Mouse (Mus musculus): ENCODE measurements around the gene Olfr123. TPM values are rescaled to one million over a fixed set of nuclear protein-coding genes. Genes with fewer than 3 reads are reported as not detected.

Gene Olfr123
- polyA plus RNA-seq (2014; fragmentation: Illumina TruSeq; extraction: RNeasy Lipid Tissue Mini Kit (QIAGEN cat#74804); ENCODE audit: low read depth, low replicate concordance): not detected

GRCm38 (mm10) chr17:37793229-37793628 lies at the start of gene Olfr123:
TSS of gene Olfr123 (plus strand) at chr17:37793529.

GRCm38 (mm10) chr17:37768307-37768706 lies 25.0 kb upstream of the Olfr123 start, which contains the start of gene Olfr122:
TSS of gene Olfr122 (plus strand) at chr17:37768607.

GRCm38 (mm10) chr17:37799588-37799987 lies 6.3 kb downstream of the Olfr123 start, which contains the start of gene Olfr124:
TSS of gene Olfr124 (plus strand) at chr17:37799888.

DNA sequence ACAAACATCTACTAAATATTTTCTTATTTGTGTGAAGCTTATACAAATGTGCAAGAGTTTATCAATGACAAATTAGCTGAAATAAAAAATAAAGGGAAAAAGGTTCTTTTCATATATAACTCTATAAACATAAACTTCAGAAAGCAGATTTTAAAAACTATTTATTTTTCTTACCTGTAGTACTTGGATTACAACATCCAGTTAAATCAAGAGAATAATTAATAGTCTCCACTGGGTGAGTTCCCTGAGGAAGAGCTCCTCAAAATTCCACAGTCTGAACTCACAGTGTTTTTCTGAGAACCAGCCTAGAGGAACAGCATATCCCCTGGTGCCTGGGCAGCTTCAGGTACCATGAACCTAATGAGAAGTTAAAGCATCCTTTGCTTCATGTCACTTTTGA lies 39.3 kb downstream of the Olfr123 start, which contains the start of gene Olfr125:
Gene Olfr125, plus strand, starts transcription at position 301 of the 400 bp plus-strand sequence.

DNA sequence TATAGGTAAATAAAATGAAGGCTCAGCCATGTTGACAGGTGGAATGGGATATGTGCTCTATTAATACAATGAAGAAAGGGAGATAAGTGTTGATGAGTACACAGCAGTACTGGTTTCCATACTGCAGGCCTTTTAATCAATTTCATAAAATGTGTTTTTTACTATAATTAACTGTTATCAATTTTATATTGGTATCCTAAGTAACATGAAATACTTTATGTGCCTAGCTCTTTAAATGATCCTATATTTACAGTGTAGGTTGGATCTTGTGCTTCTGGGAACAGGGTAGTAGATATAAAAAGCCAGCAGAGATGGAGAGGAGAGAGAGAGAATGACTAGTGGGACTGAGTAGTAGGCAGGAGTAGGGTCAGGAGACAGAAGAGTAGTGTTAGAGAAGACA lies 53.9 kb downstream of the Olfr123 start, which contains the start of gene Olfr126:
Gene Olfr126, plus strand, starts transcription at position 301 of the 400 bp plus-strand sequence.

Other genes starting within 250 kb of the Olfr123 start
- not detected for gene Olfr112, start 224.1 kb upstream of the Olfr123 start, polyA plus RNA-seq (2014; fragmentation: Illumina TruSeq; extraction: RNeasy Lipid Tissue Mini Kit (QIAGEN cat#74804); ENCODE audit: low read depth, low replicate concordance)
- not detected for gene Olfr113, start 215.9 kb upstream of the Olfr123 start, polyA plus RNA-seq (2014; fragmentation: Illumina TruSeq; extraction: RNeasy Lipid Tissue Mini Kit (QIAGEN cat#74804); ENCODE audit: low read depth, low replicate concordance)
- not detected for gene Olfr114, start 200.8 kb upstream of the Olfr123 start, polyA plus RNA-seq (2014; fragmentation: Illumina TruSeq; extraction: RNeasy Lipid Tissue Mini Kit (QIAGEN cat#74804); ENCODE audit: low read depth, low replicate concordance)
- not detected for gene Olfr115, start 166.4 kb upstream of the Olfr123 start, polyA plus RNA-seq (2014; fragmentation: Illumina TruSeq; extraction: RNeasy Lipid Tissue Mini Kit (QIAGEN cat#74804); ENCODE audit: low read depth, low replicate concordance)
- gene Olfr116, start 166.3 kb upstream of the Olfr123 start, polyA plus RNA-seq (2014; fragmentation: Illumina TruSeq; extraction: RNeasy Lipid Tissue Mini Kit (QIAGEN cat#74804); ENCODE audit: low read depth, low replicate concordance): not detected
- not detected for gene Olfr117, start 129.7 kb upstream of the Olfr123 start, polyA plus RNA-seq (2014; fragmentation: Illumina TruSeq; extraction: RNeasy Lipid Tissue Mini Kit (QIAGEN cat#74804); ENCODE audit: low read depth, low replicate concordance)
- gene Olfr118, start 126.5 kb upstream of the Olfr123 start, polyA plus RNA-seq (2014; fragmentation: Illumina TruSeq; extraction: RNeasy Lipid Tissue Mini Kit (QIAGEN cat#74804); ENCODE audit: low read depth, low replicate concordance): not detected
- gene Olfr119, start 97.0 kb upstream of the Olfr123 start, polyA plus RNA-seq (2014; fragmentation: Illumina TruSeq; extraction: RNeasy Lipid Tissue Mini Kit (QIAGEN cat#74804); ENCODE audit: low read depth, low replicate concordance): not detected
- not detected for gene Olfr120, start 71.7 kb upstream of the Olfr123 start, polyA plus RNA-seq (2014; fragmentation: Illumina TruSeq; extraction: RNeasy Lipid Tissue Mini Kit (QIAGEN cat#74804); ENCODE audit: low read depth, low replicate concordance)
- not detected for gene Olfr121, start 44.7 kb upstream of the Olfr123 start, polyA plus RNA-seq (2014; fragmentation: Illumina TruSeq; extraction: RNeasy Lipid Tissue Mini Kit (QIAGEN cat#74804); ENCODE audit: low read depth, low replicate concordance)
- gene Olfr122, start 24.9 kb upstream of the Olfr123 start, polyA plus RNA-seq (2014; fragmentation: Illumina TruSeq; extraction: RNeasy Lipid Tissue Mini Kit (QIAGEN cat#74804); ENCODE audit: low read depth, low replicate concordance): not detected
- gene Olfr124, start 6.4 kb downstream of the Olfr123 start, polyA plus RNA-seq (2014; fragmentation: Illumina TruSeq; extraction: RNeasy Lipid Tissue Mini Kit (QIAGEN cat#74804); ENCODE audit: low read depth, low replicate concordance): not detected
- not detected for gene Olfr125, start 39.4 kb downstream of the Olfr123 start, polyA plus RNA-seq (2014; fragmentation: Illumina TruSeq; extraction: RNeasy Lipid Tissue Mini Kit (QIAGEN cat#74804); ENCODE audit: low read depth, low replicate concordance)
- gene Olfr126, start 54.0 kb downstream of the Olfr123 start, polyA plus RNA-seq (2014; fragmentation: Illumina TruSeq; extraction: RNeasy Lipid Tissue Mini Kit (QIAGEN cat#74804); ENCODE audit: low read depth, low replicate concordance): not detected
- gene Olfr127, start 106.9 kb downstream of the Olfr123 start, polyA plus RNA-seq (2014; fragmentation: Illumina TruSeq; extraction: RNeasy Lipid Tissue Mini Kit (QIAGEN cat#74804); ENCODE audit: low read depth, low replicate concordance): not detected
- gene Olfr128, start 127.0 kb downstream of the Olfr123 start, polyA plus RNA-seq (2014; fragmentation: Illumina TruSeq; extraction: RNeasy Lipid Tissue Mini Kit (QIAGEN cat#74804); ENCODE audit: low read depth, low replicate concordance): not detected
- gene Olfr761, start 159.6 kb downstream of the Olfr123 start, polyA plus RNA-seq (2014; fragmentation: Illumina TruSeq; extraction: RNeasy Lipid Tissue Mini Kit (QIAGEN cat#74804); ENCODE audit: low read depth, low replicate concordance): not detected